Mouse (Mus musculus) embryonic facial prominence, embryonic 11.5 days (tissue): ENCODE results near the gene Jarid2. TPM values are rescaled to one million over a fixed set of nuclear protein-coding genes. Genes with fewer than 3 reads are reported as not detected.

Experiments used
- ATAC-seq: fragments of 200-750 bp; cut with Nextera tagmentation; replicated peaks from 2 replicates; pipeline ENCODE4 v1.8.0; 2017; ENCODE audit warnings: low read depth; ENCODE audit not compliant: insufficient number of reproducible peaks, low FRiP score, low TSS enrichment
- DNase-seq: peaks from one replicate; pipeline ENCODE4 v3.0.0-alpha.2; 2015; ENCODE audit warnings: low spot score
- H3K27ac ChIP-seq: fragments of 300-500 bp; sonication (generic); replicated peaks from 2 replicates; pipeline ENCODE4 v1.5.1; 2014; ENCODE audit warnings: mild to moderate bottlenecking, low read depth, low read length, control low read depth
- H3K27me3 ChIP-seq: fragments of 300-500 bp; sonication (generic); 2 replicates; pipeline ENCODE4 v1.6.1; 2014; ENCODE audit warnings: mild to moderate bottlenecking, low read length, moderate library complexity, mixed read lengths; ENCODE audit not compliant: control insufficient read depth, insufficient read depth
- H3K36me3 ChIP-seq: fragments of 300-500 bp; sonication (generic); replicated peaks from 2 replicates; pipeline ENCODE4 v1.6.1; 2014; ENCODE audit warnings: low read depth, mild to moderate bottlenecking, low read length, moderate library complexity, mixed read lengths; ENCODE audit not compliant: control insufficient read depth, insufficient read depth
- H3K4me1 ChIP-seq: fragments of 300-500 bp; sonication (generic); 2 replicates; pipeline ENCODE4 v1.6.1; 2014; ENCODE audit warnings: low read length, mixed read lengths; ENCODE audit not compliant: control insufficient read depth, insufficient read depth
- H3K4me2 ChIP-seq: fragments of 300-500 bp; sonication (generic); 2 replicates; pipeline ENCODE4 v1.6.1; 2014; ENCODE audit warnings: low read depth, mild to moderate bottlenecking, control low read depth, low read length, moderate library complexity
- H3K4me3 ChIP-seq: fragments of 300-500 bp; sonication (generic); 2 replicates; pipeline ENCODE4 v1.5.1; 2014; ENCODE audit warnings: low read depth, low read length, control low read depth
- H3K9ac ChIP-seq: fragments of 300-500 bp; sonication (generic); replicated peaks from 2 replicates; pipeline ENCODE4 v1.6.1; 2014; ENCODE audit warnings: mild to moderate bottlenecking, control low read depth, low read length
- H3K9me3 ChIP-seq: fragments of 300-500 bp; sonication (generic); replicated peaks from 2 replicates; pipeline ENCODE4 v1.6.1; 2016; ENCODE audit warnings: mild to moderate bottlenecking, low read length, inconsistent platforms, mixed read lengths; ENCODE audit not compliant: control insufficient read depth
- WGBS: fragments of 180-500 bp; shearing (Covaris S2); extraction: QIAGEN DNeasy Blood & Tissue Kit; methylation state at CpG from one replicate; pipeline ENCODE4 v1.1.7; 2014; 5-methylcytosine and 5-hydroxymethylcytosine counted together
- polyA plus RNA-seq: library from polyadenylated mRNA; unstranded; fragments of >200 nt; fragmentation: Nextera tagmentation; extraction: Ambion mirVana; gene quantifications from 2 replicates; pipeline ENCODE4 v1.2.1, GENCODE M21; 2014

The Jarid2 gene
- polyA plus RNA-seq, 1 experiment from 2014 or later = 32.9 TPM

DNA sequence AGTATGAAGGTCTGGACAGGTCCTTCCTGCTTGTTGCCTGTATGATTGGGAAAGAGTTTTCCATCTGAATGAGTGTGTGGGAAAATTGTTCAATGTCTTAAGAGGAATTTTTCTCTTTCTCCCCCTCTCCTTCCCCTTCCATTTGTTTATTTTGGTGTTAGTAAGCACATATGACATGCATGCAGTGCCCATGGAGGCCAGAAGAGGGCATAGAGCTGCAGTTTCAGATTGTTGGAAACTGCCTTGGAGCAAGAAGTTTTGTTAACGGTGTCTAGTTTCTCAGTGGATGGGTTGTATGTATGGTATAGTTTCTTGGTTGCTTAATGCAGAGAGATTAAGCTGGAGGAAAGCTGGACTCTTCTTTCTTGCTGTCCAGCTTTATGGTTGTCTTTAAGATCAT lies 75.6 kb downstream of the Jarid2 start:
- no peaks in the 10 kb centered on the region for H3K9me3 ChIP-seq
- no peaks in the 10 kb centered on the region for H3K4me1 ChIP-seq
- H3K4me3 ChIP-seq = no peak overlapping the region
- ATAC-seq (no peak), DNase-seq (peak; percentile 58)
- 48% methylated on average over 1 of the region's 1 CpGs for WGBS
- no peaks in the 10 kb centered on the region for H3K36me3 ChIP-seq
- H3K27ac ChIP-seq = no peak overlapping the region
- H3K9ac ChIP-seq = no peak overlapping the region
- no peaks in the 10 kb centered on the region for H3K27me3 ChIP-seq
- H3K4me2 ChIP-seq = no peak overlapping the region

DNA sequence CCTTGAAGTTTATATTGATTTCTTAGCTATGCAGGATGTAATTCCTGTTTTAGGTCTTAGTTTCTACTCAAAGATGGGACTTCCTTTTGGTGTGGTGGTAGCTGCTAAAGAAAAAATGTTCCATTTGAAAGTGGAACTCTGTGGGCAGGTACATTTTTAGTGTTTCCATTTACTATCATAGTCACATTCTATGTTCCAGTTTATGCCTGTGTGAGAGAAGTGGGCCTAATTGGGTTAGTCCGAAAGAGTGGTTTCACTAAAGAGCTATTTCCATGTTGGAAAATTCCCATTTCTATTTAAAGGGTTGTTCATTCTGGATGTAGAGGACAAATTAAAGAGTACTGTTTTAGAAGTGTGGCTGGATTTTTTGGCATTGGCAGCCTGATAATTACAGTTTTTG lies 79.0 kb downstream of the Jarid2 start:
- Histone ChIP-seq H3K4me2 (no peak overlapping the region), H3K9me3 (no peaks in the 10 kb centered on the region), H3K27ac (no peak overlapping the region), H3K4me1 (no peaks in the 10 kb centered on the region), H3K9ac (no peak overlapping the region), H3K27me3 (no peaks in the 10 kb centered on the region), H3K4me3 (no peak overlapping the region), H3K36me3 (no peaks in the 10 kb centered on the region)
- WGBS = 78% methylated on average over 1 of the region's 1 CpGs
- DNase-seq = no peak
- no peak for ATAC-seq

DNA sequence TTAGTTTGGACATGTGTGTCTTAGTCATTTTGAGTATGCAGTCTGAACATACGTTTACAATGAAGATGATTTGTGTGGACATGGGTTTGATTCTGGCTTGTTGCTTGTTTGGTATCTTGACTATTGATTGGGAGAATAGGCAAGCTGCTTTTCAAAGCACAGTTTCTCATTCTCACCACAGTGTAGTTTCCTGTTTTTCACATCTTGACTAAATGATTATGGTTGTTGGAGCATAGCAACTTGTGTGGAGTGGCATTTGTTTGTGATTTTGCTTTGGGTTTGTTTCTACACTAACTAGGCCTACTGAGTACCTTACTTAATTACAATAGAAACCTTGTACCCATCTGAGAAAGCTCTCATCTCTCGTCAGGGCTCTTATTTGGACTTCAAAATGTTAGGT lies 81.7 kb downstream of the Jarid2 start:
- Histone ChIP-seq H3K9ac (no peak overlapping the region), H3K4me1 (no peaks in the 10 kb centered on the region), H3K36me3 (no peaks in the 10 kb centered on the region), H3K4me3 (no peak overlapping the region), H3K9me3 (no peaks in the 10 kb centered on the region), H3K27me3 (no peaks in the 10 kb centered on the region), H3K27ac (no peak overlapping the region), H3K4me2 (no peak overlapping the region)
- 75% methylated on average over 2 of the region's 2 CpGs for WGBS
- ATAC-seq = no peak
- DNase-seq = no peak

DNA sequence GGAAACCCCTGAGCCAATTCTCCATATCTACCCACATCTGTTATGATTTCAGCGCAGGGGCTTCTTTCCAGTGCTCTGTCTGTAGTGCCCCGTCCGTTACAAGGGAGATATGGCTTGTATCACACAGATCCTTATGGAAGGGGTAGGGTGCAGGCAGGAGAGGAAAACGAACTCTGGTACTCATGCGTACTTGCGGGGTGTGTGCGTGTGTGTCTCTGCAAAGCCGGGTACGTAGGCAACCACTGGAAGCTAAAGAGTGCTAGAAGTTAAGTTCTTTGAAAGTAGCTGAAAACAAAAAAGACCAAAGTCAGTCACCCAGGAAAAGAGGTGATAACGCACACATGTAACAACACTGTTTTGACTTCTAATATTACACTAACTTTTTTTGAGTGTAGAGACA lies 82.3 kb downstream of the Jarid2 start:
- WGBS = 86% methylated on average over 10 of the region's 10 CpGs
- no peak for ATAC-seq
- no peak overlapping the region for H3K9ac ChIP-seq
- no peak for DNase-seq
- no peak overlapping the region for H3K4me2 ChIP-seq
- no peaks in the 10 kb centered on the region for H3K9me3 ChIP-seq
- H3K36me3 ChIP-seq = no peaks in the 10 kb centered on the region
- no peak overlapping the region for H3K4me3 ChIP-seq
- no peaks in the 10 kb centered on the region for H3K27me3 ChIP-seq
- no peaks in the 10 kb centered on the region for H3K4me1 ChIP-seq
- no peak overlapping the region for H3K27ac ChIP-seq

DNA sequence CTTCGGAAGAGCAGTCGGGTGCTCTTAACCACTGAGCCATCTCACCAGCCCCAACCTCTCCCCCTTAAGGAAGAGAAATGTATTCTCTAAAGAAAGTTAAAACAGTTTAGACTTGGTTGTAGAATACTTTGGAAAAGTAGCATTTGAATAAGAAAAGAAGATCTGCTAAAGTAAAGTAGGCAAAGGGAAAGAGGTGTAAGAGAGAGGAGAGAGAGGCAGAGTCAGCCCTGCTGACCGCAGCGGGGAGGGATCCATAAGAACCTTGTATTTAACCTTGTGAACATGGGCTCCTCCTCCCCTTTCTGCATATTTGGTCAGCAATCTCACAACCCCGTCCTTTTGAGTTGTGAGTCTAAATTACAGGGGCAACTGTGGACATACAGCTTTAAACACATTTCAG lies 83.1 kb downstream of the Jarid2 start:
- Histone ChIP-seq H3K27me3 (no peaks in the 10 kb centered on the region), H3K27ac (no peak overlapping the region), H3K4me2 (no peak overlapping the region), H3K4me3 (no peak overlapping the region), H3K36me3 (no peaks in the 10 kb centered on the region), H3K9me3 (no peaks in the 10 kb centered on the region), H3K4me1 (no peaks in the 10 kb centered on the region), H3K9ac (no peak overlapping the region)
- ATAC-seq (no peak), DNase-seq (no peak)
- WGBS = 78% methylated on average over 5 of the region's 5 CpGs

DNA sequence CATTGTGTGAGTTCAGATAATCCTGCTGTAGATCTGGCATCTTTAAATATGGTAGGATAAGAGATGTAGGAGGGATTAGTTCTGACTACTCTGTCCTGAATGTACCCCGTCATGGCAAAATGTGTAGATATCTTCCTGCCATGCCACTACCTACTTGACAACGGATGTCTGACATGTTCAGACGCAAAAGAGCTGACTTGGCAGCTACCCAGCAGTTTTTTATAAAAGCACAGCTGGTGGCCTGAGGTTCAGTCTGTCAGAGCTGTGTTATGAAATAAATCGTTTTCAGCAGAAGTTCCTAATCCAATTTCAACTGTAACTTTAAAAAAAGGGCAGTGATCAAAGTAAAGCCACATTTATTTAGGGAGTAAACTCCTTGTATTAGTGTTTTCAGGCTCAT lies 90.1 kb downstream of the Jarid2 start:
- WGBS = 20% methylated on average over 4 of the region's 4 CpGs
- Histone ChIP-seq H3K4me3 (no peak overlapping the region), H3K4me2 (no peak overlapping the region), H3K36me3 (no peaks in the 10 kb centered on the region), H3K27me3 (no peaks in the 10 kb centered on the region), H3K27ac (no peak overlapping the region), H3K9me3 (no peaks in the 10 kb centered on the region), H3K4me1 (no peaks in the 10 kb centered on the region), H3K9ac (no peak overlapping the region)
- ATAC-seq (no peak), DNase-seq (peak; percentile 45)

DNA sequence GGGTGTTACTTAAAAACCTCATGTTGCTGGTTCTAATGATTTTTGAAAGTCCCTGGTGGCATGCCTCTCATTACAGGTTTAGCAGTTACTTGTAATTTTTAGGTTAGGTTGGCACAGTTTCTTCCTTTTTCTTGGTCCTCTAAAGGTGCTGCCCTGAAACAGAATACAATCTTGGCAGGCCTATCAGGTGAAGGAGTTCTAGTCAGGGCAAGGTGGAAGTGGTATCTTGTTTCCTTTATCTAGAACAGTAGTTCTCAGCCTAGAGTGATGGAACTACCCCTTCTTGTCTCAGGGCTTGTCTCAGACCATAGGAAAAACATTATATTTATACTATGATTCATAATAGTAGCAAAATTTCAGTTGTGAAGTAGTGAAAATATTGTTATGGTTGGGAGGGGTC lies 93.3 kb downstream of the Jarid2 start:
- Histone ChIP-seq H3K9me3 (no peaks in the 10 kb centered on the region), H3K27me3 (no peaks in the 10 kb centered on the region), H3K4me2 (no peak overlapping the region), H3K27ac (no peak overlapping the region), H3K9ac (no peak overlapping the region), H3K4me3 (no peak overlapping the region), H3K4me1 (no peaks in the 10 kb centered on the region), H3K36me3 (no peaks in the 10 kb centered on the region)
- no peak for DNase-seq
- no peak for ATAC-seq

DNA sequence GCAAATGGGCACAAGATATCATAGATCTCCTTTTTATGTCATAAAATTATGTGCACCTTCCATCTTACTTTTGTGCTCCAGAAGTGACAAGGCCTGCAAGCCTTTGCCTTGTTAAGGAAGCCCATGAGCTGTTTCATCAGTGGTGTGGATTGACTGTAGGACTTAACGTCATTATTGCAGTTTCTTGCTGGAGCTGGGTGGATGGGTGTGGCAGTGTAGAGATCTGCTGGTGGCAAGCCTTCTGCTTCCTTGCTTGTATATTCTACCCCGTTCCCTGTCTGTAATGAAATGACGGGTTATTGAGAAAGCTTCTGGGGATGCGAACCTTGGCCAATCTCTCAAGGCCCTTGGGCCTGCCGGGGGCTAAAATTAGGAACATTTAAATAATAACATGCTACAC lies 99.6 kb downstream of the Jarid2 start:
- Histone ChIP-seq H3K36me3 (no peaks in the 10 kb centered on the region), H3K27ac (no peak overlapping the region), H3K4me3 (no peak overlapping the region), H3K4me2 (no peak overlapping the region), H3K9ac (no peak overlapping the region), H3K4me1 (no peaks in the 10 kb centered on the region), H3K9me3 (no peaks in the 10 kb centered on the region), H3K27me3 (no peaks in the 10 kb centered on the region)
- DNase-seq (no peak), ATAC-seq (no peak)
- WGBS = 90% methylated on average over 5 of the region's 5 CpGs

DNA sequence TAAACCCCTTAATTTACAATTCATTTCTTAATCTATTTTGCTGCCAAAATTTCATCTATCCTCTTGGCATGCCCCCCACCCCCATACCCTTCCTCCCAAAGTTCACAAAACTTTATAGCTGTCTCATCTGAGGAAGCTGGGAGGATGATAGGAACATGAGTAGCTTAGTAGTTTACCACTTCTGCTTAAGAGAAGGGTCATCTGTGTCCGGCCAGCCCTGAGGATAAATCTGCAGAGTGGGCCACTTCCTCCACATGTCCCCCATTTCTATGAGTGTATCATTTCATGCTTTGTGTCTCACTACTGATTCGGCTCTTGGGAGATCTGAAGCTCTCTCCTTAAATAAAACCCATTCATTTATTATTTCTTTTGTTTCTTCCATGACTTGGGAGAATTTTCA lies 102.8 kb downstream of the Jarid2 start:
- 87% methylated on average over 2 of the region's 2 CpGs for WGBS
- no peaks in the 10 kb centered on the region for H3K4me1 ChIP-seq
- no peak overlapping the region for H3K4me2 ChIP-seq
- H3K27ac ChIP-seq = no peak overlapping the region
- H3K9ac ChIP-seq = no peak overlapping the region
- H3K27me3 ChIP-seq = no peaks in the 10 kb centered on the region
- no peak for ATAC-seq
- H3K9me3 ChIP-seq = no peaks in the 10 kb centered on the region
- H3K4me3 ChIP-seq = no peak overlapping the region
- no peak for DNase-seq
- H3K36me3 ChIP-seq = no peaks in the 10 kb centered on the region
